Mouse (Mus musculus) heart, postnatal 4 days (tissue): ENCODE data around the gene Map4k3. TPM values are rescaled to one million over a fixed set of nuclear protein-coding genes. Genes with fewer than 3 reads are reported as not detected.
A peak's percentile ranks its signal among the peaks of the same experiment; 100 is the strongest.
"Not testable (repeated sequence)": the region's sequence is repeated elsewhere in the genome, so short reads cannot be mapped to it uniquely, and the experiment has no call there.

Experiments
- DNase-seq: peaks from one replicate; pipeline ENCODE4 v3.0.0; 2021
- total RNA-seq, 2 experiments: library from RNA; stranded (reverse); gene quantifications; 2 replicates each; pipeline ENCODE4 v1.2.3; 2021

The Map4k3 gene
- total RNA-seq, 2 experiments from 2014 or later = 49.6 to 51.9 TPM

DNA sequence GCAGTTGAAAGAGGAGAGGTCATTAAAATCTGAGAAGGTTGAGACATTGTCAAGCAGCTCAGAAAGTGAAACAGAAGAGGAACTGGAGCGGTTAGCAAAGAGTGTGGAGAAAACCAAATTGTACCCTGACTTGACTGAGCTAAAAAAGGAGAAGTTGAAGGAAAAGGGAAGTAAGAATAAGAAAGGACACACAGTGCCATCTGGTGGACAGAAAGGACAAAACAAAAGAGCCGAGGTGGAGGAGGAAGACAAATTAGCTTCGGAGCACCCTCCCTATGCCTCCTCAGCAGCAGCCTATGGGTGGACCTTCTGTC is 163.7 kb downstream of the Map4k3 start:
- DNase-seq = no peak

GRCm38 (mm10) chr17:80563762-80564610 is 164.3 kb downstream of the Map4k3 start:
- DNase-seq = not testable (repeated sequence)

GRCm38 (mm10) chr17:80562792-80563191 is 165.5 kb downstream of the Map4k3 start:
- no peak for DNase-seq

GRCm38 (mm10) chr17:80560669-80561401 is 167.4 kb downstream of the Map4k3 start:
- peak; percentile 81 for DNase-seq

- DNase-seq = no peak
Observed at GRCm38 (mm10) chr17:80559745-80560144, 168.5 kb downstream of the Map4k3 start.

DNA sequence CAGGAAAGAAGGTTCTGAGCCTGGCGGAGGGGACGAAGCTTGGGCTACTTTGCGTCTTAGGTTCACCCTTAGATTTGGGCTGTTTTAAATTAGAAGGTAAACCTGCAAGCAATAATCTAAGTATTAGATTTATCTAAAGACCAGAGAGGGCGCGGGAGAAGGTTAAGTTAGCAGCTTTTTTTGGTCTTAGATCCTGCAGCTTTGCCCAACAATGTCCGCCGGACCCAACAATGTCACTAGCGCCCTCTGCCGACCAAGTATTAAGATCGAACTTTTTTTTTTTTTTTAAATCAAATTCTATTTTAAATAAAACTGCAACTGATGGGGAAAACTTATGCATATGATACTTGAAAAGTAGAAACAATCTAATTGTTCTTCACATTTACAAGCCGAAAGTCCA is 169.2 kb downstream of the Map4k3 start:
- DNase-seq = peak; percentile 62

GRCm38 (mm10) chr17:80558583-80558982 is 169.7 kb downstream of the Map4k3 start:
- DNase-seq = no peak

DNA sequence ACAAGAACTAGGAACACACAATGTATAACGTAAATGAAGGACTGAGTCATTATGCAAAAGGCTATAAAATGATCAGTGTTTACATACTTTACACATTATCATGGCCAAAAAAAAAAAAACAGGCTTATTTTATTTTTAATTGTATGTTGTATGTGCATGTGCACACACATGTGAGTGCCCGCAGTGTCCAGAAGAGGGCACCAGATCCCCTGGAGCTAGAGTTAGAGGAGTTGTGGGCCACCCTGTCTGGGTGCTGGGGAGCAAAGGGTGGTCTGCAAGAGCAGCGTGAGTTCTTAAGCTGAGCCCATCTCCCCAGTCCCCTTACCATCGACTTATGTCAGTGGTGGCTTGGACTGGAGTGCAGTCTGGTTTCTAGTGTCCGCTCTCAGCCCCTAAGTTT is 170.8 kb downstream of the Map4k3 start:
- no peak for DNase-seq

DNA sequence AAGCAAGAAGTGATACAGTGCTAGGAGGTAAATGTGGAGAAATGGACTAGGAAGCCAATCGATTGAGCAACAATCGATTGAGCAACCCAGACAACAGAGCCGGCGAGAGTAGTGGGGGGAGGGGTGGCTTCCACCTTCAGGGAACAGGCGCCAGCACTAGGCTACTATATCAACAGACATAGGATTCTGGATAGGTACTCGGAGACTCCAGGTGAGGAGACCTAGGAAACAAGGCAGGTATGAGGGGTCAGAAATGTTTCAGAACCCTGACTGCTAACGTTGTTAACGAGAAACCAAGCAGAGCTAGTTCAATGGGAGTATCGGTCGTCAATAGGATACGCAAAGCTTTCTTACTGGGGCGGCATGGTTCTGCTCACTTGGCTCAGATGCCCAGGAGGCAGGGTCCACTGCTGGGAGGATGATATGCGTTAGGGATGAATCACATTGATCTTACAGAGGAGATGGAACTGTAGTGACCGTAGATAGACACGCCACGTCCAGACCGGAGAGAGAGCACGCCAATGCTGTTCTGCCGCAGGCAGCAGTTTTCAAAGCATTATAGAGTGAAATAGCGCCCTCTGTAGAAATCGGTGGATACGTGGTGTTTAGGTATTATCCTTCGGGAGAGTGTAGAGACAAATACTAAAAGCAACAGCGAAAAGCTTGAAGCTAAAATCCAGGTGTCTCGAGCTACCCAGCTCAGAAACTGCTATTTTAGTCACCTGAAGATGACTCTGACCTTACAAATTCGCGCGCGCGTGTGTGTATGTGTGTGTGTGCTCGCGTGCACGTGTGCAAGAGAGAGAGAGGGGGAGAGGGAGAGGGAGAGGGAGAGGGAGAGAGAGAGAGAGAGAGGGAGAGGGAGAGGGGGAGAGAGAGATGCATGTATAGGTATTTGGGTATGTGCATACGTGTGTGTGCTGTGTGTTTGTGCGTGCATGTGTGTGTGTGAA is 174.7 kb downstream of the Map4k3 start:
- peak; percentile 76 for DNase-seq

DNA sequence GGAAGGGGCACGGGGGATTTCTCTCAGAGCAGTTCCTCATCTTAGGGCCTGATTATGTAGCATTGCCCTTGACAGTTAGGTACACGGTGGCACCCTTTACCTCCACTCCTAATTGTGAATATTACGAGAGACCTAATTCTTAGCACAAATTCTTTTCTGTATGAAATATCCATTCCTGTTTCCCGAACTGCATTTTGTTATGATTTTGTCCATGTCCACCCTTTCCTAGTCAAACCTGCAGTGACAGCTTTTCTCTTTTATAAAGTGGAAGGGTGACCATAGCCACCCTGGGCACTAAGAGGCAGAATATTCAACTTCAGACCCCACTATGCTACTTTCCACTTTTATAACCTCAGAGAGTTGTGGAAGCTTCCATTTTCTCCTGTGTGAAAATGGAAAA is 175.6 kb downstream of the Map4k3 start:
- no peak for DNase-seq

GRCm38 (mm10) chr17:80550981-80551380 is 177.3 kb downstream of the Map4k3 start:
- DNase-seq = no peak

DNA sequence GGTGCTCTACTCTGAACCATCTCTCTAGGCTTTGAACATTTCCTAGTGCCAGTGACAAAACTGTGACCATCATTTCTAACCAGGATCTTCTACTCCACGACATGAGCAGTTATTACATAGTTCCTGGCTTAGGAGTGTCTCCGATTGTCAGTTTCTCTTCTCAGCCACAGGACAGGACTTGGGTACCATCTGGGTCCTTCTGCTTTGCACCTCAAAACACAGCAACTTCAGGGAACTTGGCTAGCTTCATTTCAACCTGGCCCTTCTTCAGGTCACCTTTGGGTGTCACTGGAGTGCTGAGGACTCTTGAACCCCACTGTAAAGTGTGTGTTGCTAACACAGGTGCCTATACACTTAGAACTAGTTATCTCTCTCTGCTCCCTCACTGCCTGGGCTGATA is 181.4 kb downstream of the Map4k3 start:
- no peak for DNase-seq

- DNase-seq = no peak
Observed at GRCm38 (mm10) chr17:80546227-80546626, 182.1 kb downstream of the Map4k3 start.

DNA sequence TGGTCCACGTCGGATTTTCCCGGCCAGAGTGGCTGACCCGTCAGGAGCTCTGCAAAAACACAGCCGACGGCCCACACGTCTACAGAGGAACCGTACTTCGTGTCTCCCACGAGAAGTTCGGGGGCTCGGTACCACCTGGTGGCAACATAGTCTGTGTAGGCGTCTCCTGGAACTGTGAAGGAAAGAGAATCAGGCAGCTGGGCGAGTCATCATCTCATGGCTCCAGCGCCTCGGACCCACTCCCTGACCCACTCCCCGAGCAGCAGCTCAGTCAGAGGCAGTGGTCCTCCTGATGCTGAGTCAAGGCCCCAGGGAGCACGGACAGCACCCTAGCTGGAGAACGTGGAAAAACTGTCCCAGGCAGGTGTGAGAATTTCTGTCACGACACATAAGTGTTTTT is 184.6 kb downstream of the Map4k3 start:
- no peak for DNase-seq

DNA sequence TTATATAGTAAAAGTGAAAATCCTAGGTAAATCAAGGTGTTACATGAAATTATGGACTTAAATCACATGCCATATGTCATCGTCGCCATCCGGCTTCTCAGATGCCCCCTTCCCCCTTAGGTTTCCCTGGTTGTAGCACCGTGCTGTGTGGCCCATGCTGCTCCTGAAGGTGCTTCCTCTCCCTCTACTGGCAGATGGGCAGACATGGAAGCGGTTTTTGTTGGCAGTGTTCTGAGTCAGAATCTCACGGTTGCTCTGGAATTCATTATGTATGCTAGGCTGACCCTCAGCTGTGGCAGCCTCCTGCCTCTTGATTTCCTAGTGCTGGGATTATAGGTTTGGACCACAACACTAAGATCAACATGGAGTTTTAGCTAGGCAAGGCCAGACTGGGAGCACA is 191.1 kb downstream of the Map4k3 start:
- DNase-seq = no peak

- peak; percentile 21 for DNase-seq
Observed at GRCm38 (mm10) chr17:80535633-80536032, 192.7 kb downstream of the Map4k3 start.

DNA sequence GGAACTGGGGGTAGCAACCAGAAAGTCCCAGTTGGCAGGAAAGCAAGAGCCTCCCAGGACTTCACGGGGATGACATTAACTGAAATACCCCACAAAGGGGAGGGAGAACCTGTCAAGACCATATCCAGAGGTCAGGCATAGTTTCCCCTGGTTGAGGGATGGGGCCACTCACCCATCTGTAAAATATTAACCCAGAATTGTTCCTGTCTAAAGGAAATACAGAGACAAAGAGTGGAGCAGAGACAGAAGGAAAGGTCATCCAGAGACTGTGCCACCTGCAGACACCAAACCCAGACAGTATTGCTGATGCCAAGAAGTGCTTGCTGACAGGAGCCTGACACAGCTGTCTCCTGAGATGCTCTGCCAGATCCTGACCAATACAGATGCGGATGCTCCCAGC is 196.9 kb downstream of the Map4k3 start:
- not testable (repeated sequence) for DNase-seq

Other genes with a start within 250 kb of the Map4k3 start
- gene Sos1, start 248.0 kb downstream of the Map4k3 start, total RNA-seq = 10 to 100 TPM; 17.7 to 18.0 TPM
- gene Cdkl4, start 150.7 kb downstream of the Map4k3 start, total RNA-seq = under 1 TPM in 1 of 2 experiments, not detected in 1; 0.09 TPM
- gene Tmem178, start 216.1 kb upstream of the Map4k3 start, total RNA-seq = 1 to 10 TPM; 3.2 TPM